Mouse (Mus musculus) frontal cortex, postnatal 14 days (tissue): ENCODE measurements around the gene Spem1.
A peak's percentile ranks its signal among the peaks of the same experiment; 100 is the strongest.
"Not testable (repeated sequence)": the region's sequence is repeated elsewhere in the genome, so short reads cannot be mapped to it uniquely, and the experiment has no call there.

Experiments
- DNase-seq, 2 experiments: peaks; one replicate each; pipeline ENCODE4 v3.0.0; 2022; ENCODE audit warnings: low spot score in 2 of 2

Spem1 gene

GRCm38 (mm10) chr11:69822080-69822479 lies at the start of gene Spem1:
Gene Spem1 (minus strand): TSS chr11:69822180.
- no peak for DNase-seq

GRCm38 (mm10) chr11:69870289-69871069 lies 48.5 kb upstream of the Spem1 start:
- no peak for DNase-seq

DNA sequence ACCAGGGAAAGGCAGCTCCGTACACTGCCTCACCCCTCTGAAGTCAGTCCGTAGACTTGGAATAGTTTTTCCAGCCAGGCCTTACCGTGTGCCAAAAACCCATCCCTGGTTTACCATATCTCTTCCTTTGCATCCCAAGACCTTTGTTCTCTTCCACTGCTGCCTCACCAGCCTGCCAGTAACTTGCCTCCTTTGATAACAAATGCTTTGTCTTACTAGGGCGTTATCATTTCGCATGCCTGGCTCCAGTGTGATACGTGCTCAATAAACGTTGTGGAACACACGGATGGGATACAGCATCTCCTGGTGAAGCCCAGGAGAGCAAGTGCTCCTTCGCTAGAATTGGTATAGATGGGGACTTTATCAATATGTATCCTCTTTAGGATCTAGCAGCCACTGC lies 45.4 kb upstream of the Spem1 start:
- no peak for DNase-seq

- DNase-seq, result no peak
These were observed 43.6 kb upstream of the Spem1 start for GRCm38 (mm10) chr11:69865561-69865960.

DNA sequence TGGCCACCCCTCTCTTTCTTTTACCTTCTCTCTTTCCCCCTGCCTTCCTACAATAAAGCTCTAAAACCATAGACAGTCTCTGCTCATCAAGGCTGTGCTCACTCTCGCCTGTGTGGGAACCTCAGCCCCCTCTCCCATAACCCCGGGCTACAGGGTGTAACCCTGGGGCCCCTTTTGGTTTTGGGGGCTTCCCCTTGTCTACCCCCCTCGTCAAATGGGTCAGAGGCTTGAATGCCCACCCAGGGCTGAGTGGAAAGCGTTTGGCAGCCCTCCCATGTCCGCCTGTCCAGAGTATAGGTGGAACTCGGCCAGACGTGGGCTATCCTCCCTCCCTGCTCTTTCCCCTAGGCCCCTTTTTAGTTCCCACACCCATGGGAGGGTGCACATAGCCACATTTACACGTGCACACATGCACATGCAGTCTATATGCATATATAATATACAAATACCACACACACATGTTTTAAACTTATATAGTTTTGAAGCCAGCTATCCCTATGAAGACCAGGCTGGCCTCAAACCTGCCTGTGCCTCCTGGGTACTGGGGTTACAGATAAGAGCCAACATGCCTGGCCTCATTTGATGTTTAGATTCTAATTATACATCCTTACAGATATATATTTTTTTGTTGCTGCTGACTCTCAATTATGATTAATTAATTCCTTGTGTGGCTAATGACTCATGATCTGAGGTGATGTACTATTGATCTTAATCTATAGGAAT lies 42.3 kb upstream of the Spem1 start:
- no peak for DNase-seq

DNA sequence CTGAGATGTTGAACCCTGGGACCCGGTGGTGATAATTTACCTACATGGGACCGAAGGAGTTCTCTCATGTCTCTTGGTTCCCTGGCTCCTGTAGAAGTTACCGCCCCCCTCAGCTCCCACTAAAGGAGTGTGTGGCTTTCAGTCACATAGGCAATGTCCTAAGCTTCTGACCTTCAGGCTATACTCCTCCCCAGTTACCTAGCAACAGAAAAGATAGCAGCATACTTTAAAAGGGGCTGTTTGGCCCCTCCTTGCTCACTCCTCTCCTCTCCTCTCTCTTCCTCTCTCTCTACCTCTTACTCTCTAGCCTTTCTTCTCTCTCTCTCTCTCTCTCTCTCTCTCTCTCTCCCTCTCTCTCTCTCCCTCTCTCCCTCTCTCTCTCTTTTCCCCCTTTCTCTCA lies 41.7 kb upstream of the Spem1 start:
- not testable (repeated sequence) for DNase-seq

DNA sequence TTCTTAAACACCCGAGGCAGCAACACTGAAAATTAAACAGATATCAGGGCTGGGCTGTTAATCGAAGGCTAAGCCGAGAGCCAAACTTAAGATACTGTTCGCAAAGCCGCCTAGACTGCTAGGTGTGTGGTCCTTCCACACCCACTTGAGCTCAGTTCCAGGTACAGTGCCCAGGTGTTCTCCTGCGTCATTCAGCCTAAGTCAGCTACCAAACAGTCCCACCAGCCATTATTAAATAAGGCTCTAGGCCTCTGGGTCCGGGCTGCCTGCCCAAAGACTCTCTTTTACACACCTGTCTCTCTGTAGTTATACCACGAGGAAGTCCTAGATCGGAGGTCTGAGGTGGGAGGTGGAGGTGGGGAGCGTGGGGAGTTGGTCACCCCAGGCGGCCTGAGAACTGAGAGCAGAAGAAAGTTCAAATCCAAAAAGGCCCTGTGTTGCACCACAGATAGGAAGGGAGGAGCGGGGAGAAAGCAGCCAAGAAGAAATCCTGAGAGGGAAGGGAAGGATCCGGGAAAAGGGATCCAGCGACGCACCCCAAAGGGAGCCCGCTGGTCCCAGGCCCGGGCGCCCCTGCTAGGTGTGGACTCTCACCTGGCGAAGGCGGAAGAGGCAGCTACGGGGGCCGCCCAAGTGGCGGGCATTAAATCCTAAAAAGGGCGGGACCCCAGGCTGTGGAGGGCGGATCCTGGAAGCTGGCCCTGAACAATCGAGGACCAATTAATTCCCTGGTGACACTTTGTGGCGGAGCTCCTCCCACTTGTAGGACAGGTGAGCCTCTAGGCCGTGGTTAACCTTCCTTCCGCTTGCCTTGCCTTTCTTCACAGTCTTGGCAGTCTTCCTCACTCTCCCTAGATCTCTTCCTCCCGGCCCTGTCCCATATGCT lies 36.4 kb upstream of the Spem1 start, which contains the start of gene Tnk1:
Gene Tnk1 (minus strand): TSS at position 618 of the 886 bp plus-strand sequence.
- no peak for DNase-seq

- DNase-seq, result no peak
These were observed 33.4 kb upstream of the Spem1 start for GRCm38 (mm10) chr11:69855347-69855746.

GRCm38 (mm10) chr11:69854680-69855079 lies 32.7 kb upstream of the Spem1 start:
- DNase-seq, result no peak

DNA sequence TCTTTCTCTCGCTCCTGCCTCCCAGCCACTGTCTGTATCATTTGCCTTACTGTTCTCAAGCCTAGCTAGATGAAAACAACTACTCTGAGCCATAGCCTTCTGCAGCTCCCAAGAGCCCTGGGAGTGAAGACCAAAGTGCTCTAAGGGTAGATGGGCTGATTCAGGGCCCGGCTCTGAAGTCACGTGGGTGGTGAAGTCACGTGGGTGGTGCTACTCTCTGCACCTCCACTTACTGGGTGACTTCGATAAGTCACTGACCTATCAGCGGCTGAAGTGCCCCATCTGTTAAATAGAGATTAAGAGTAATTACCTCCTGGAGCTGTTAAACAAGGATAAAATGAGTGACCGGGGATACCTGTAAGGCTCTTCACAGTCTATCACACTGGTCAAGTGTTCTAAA lies 32.0 kb upstream of the Spem1 start:
- no peak for DNase-seq

DNA sequence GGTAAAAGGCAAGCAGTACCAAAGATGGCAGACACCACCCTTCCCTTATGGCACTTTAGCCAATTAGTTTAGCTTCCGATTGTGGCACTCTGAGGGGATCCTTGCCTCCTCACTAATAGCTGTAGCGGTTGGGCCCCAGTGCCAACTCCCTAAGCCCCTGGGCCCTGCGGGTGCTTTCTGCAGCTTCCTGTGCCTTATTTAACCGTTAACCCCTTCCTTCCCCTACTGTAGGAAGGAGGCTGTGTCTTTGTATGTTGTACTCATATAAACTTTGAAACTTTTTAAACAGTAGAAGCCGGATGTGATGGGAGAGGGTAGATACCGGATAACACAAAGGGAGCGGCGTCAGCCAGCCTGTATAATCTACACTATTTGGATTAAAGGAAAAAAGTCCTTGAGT lies 28.8 kb upstream of the Spem1 start:
- DNase-seq, result no peak

DNA sequence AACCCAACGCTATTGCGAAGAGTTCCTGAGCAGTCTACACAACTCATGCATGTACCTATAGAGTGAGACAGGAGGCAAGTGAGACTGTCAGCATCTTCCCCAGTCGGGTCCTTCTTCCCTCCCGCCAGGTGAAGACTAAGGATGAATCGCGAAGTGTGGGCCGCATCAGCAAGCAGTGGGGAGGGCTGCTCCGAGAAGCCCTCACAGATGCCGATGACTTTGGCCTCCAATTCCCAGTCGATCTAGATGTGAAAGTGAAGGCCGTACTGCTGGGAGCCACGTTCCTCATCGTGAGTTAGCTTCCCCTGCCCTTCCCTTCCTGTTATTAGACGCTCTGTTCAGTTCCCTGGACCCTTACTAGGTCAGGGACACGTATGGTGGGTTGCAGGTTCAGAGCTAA lies 27.9 kb upstream of the Spem1 start:
- DNase-seq, result no peak

GRCm38 (mm10) chr11:69849128-69849527 lies 27.1 kb upstream of the Spem1 start:
- DNase-seq, result no peak

- no peak for DNase-seq
These were observed 26.0 kb upstream of the Spem1 start for GRCm38 (mm10) chr11:69848021-69848420.

DNA sequence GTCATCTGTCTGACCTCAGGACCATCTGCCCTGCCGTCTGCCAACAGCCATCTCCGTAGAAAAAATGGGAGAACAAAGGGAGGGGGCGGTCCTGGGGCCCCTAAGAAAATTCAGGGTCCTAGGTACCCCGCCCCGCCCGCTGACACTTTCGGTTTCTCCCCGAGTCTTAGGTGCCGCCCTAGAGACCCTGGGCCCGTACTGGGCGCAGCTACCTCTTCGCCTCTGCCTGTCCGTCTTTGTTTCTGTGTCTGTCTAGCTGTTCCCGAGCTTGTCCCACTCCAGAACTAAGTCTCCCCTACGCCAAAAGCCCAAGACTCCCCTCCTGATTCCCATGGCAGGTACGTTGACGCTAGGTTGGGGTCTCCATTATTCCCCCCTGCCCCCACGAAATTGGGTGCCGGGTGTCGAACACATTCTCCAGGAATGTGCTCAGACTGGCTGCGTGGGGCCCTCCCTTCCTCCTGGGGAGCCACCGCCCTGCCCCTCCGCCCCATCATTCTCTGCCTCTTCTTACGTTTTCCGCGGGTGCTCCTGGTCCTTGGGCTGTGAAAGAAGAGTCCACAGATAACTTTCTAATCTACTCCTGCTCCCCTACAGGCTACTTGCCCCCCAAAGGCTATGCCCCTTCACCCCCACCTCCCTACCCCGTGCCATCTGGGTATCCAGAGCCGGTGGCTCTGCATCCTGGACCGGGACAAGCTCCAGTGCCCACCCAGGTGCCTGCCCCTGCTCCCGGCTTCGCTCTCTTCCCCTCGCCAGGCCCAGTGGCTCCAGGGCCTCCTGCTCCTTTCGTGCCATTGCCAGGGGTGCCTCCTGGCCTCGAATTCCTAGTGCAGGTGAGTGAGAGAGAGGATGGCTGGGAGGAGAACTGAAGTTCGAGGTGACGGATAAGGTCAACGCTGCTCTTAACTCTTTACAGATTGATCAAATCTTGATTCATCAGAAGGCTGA lies 25.0 kb upstream of the Spem1 start:
- no peak for DNase-seq

DNA sequence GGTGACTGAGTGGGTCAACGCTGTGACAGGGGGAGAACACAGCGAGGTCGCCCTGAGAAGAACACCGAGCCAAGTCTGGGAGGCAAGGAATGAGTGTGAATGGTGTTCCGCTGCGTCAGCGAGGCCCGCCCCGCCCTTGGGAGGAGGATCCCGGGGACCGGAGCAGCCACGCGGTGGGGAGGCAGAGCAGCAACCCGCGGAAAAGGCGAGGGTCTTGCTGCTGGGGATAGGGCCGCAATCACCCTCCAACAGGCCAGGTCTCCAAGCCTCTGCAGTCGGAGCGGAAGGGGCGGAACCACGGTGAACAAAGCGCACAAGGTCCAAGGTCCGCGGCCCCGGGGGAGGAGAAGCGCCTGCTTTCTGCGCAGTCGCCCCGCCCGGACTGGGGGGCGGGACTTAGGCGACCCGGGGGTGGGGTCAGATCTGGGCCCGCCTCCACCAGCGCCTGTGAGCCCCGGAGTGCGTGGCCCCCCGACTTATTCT lies 24.3 kb upstream of the Spem1 start, which contains the start of gene Plscr3:
Gene Plscr3 (plus strand): TSS at position 179 of the 483 bp plus-strand sequence.
- DNase-seq, result peak; percentile 80 to 83

DNA sequence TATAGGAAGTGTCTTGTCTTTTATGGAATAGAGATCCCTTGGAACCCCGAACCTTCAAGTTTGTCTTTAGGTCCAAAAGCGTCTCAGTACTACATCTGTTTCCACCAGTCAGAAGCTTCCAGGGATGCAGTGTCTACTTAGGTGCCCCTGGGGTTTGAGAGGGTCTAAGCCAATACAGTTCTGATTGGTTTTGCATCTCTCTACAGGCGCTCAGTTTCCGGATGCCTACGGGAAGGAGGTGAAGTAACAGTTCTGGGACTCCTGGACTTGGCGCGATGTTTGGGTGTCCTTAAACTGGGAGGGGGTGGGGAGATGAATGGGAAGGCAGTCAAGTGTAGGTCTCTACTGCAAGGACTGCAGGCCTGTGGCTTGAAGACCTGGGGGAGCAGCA lies 16.7 kb upstream of the Spem1 start:
- no peak for DNase-seq

DNA sequence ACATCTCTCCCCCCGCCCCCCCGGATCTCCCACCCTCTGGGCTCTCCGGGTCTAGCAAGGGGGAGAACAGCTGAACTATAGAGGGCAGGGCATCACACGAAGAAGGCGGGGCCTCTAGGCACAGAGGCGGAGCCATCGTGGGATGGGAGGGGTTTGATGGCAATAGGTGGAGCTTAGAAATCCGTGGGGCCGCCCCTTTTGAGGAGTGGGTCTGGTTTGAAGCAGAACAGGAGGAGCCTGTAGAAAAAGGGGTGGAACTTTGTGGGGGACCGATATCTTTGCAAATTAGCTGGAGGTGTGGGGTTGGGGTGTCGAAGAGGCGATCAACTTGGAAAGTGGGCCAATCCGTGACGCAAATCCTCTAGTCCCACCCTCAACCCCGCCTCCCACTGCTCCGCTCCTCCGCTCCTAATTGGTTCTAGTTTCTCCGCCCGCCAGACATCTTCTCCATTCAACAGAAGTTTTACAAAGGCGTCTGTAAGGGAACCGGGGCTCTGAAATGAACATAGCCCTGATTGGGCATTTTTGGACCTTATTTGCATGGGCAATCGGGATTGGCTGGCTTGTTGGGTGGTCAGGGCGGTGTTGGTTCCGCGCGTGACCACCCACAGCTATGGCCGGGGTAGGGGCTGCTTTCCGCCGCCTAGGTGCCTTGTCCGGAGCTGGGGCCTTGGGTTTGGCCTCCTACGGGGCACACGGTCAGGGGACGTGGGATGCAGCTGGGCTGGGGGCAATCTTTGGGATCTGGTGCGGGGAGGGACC lies 16.2 kb upstream of the Spem1 start, which contains the start of gene Tmem256:
Gene Tmem256 (plus strand): TSS at position 563 of the 762 bp plus-strand sequence.
- DNase-seq, result peak; percentile 95 to 98

DNA sequence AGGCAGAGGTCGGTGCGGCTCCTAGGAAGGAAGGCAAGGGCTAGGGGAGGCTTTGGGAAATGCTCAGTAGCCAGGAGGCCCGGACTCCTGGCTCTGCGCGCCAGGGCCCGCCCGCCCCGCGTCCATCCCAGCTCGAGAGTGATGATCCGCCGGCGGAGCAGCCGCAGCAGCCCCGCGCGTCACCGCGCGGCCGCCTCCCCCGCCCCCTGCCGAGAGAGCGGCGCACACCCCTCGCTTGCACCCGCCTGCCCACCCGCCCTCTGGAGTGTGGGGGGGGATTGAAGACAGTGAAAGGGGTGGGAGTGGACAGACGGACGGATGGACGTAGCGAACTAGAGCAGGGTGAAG lies 15.6 kb upstream of the Spem1 start, which contains the start of gene Nlgn2:
Gene Nlgn2 (minus strand): TSS at position 181 of the 348 bp plus-strand sequence.
- no peak for DNase-seq
